Mouse (Mus musculus) layer of hippocampus, postnatal 25 days (tissue): Measurements from ENCODE around the gene Spata33. TPM values are rescaled to one million over a fixed set of nuclear protein-coding genes. Genes with fewer than 3 reads are reported as not detected.
A peak's percentile ranks its signal among the peaks of the same experiment; 100 is the strongest.
"Not testable (repeated sequence)": the region's sequence is repeated elsewhere in the genome, so short reads cannot be mapped to it uniquely, and the experiment has no call there.

Source experiments
- DNase-seq, 2 experiments: peaks; one replicate each; pipeline ENCODE4 v3.0.0; 2022; ENCODE audit warnings: mixed read lengths in 2 of 2, low spot score in 1 of 2; ENCODE audit errors: extremely low spot score in 1 of 2
- total RNA-seq, 2 experiments: library from RNA; stranded (reverse); gene quantifications; 2 replicates each; pipeline ENCODE4 v1.2.3; 2021

Gene Spata33
- 1 to 10 TPM; 6.5 to 7.3 TPM for total RNA-seq

DNA sequence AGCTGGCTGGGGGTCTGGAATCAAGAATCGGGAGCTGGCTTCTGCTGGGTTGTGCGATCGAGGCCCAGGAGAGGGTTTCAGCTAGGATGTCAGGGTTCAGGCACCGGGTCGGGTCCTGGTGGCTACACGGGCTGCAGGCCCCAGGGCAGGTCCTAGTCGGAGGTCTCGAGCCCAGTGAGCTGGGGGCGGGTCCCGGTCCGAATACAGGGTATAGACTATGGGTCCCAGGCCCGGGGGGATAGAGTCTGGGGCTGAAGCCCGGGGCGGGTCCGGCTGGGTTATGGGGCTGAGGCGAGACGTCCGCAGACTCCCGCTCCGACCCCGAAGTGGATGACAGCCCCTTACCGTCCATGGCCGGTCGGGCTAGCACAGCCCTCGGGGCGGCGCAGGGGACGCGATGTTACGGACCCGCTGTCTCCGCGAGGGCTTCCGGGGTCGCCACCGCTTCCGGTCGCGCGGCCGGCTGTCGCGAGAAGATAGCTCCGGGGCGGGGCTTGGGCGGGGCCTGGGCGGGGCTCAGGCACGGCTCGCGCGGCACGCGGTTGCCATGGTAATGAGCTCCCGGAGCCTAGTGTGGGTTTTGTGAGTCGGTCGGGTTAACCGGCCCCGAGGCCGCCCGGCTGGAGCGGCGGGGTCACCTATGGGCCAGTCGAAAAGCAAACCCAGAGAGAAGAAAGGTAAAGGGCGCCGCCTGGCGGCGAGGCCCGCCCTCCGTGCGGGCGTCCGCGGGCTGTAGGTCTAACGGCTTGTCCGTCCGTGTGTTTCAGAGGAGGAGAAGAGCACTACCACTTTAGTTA lies at the start of gene Spata33, which contains the start of gene Chmp1a:
Gene Spata33 (plus strand): TSS at position 512 of the 797 bp plus-strand sequence.
Gene Chmp1a (minus strand): TSS at position 443 of the 797 bp plus-strand sequence.
- peak; percentile 76 to 81 for DNase-seq

DNA sequence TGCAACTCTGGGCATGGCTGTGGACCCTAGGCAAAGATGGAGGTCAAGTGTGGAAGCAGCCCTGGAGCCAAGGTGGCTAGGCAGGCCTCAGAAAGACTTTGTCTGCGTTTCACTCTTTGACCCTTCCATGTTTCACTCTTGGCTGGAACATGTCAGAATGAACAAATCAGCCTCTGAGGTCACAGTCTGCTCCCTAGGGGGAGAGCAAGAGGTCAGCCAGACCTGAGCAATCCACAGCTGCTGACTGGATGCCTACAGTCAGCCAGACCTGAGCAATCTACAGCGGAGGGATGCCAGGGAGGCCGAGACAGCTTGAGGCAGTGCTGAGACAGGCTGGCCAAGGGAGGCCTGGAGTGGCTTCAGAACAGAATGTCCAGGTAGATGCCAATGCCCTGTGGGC lies 31.2 kb upstream of the Spata33 start:
- no peak for DNase-seq

DNA sequence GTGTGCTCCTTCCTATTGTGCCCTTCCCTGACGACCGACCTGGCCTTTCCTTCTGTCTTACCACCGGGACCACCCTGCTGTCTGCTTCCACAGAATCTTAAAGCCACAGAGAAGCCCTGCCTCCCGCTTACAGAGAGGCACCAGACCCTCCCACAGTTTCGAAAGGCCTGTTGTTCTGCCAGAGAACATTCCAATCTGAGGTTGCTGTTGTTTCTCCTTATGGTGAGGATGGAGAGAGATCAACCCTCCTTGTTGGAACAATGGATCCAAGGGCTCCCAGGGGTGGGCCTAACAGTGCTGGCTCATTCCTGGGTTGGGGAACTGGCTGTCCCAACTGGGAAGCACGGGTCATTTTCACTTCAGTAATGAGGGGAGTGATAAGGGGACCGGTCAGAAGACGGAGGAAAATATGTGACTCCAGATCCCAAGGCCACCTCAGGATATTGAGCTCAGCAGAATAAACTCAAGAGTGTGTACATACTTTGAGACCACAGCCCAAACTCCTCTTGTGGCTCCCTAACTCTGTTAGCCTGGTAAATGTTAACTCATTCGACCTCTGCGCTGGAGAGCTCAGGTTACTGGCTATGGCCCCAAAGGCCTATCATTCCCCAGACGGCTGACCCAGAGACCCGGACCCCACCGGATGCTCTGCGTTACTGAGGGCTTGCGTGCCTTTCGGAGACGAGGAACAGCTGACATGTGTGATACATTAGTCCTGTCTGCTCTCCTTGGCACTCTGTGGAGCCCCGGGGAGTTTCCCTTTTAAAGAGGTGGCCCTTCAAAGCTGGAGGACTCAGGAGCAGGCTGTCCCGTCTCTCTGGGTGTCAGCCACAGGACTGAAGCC lies 26.8 kb upstream of the Spata33 start, which contains the start of gene Dpep1:
Gene Dpep1 (plus strand): TSS at position 677 of the 844 bp plus-strand sequence.
- no peak for DNase-seq

DNA sequence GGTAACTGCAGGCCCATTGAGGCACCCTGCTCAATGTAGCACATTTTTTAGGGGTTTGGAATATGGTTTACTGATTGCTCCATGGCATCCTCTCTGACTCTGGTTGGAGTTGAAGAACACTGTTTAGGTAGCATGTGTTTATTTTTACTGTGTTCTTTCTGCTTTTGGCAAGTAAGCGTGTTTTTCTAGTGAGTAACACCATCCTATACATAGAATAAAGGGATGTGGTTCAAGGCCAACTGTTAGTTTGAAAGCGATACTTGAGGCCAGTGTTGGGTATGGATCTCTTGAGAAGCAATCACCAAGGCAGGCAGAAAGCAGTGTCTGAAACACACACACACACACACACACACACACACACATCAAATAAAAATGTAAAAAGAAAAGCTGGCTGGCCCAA lies 24.6 kb upstream of the Spata33 start:
- DNase-seq: no peak

DNA sequence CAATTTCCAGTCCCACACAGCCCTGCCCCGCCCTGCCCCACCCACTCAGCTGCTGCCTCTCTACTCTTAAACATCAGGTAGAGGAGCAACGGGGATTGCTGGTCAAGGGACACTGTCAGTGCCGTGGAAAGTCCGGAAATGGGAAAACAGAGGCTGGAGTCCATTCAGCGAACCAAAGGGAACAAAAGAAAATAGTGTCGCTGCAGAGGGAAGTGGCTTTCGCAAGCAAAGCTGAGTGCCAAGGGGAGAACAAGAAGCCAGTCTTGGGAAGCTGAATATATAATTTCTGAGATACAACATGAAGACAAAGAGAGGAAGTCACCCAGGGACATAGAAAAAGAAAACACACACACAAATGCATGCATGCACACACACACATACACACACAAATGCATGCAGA lies 23.8 kb upstream of the Spata33 start:
- no peak for DNase-seq

DNA sequence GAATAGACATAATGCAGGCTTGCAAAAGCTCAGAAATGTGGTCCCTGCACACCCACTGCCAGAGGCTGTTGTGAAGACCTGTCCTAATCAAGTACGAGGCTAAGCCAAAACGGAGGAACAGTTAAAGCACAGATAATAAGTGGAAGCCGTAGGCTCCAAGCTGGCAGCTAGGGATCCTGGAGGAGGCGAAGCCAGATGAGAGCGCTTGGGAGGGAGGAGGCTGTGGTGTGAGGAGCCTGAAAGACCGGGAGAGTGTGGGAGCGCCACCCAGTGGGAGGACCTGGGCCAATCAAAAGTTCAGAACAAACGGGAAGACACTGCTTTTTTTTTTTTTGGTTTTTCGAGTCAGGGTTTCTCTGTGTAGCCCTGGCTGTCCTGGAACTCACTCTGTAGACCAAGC lies 22.0 kb upstream of the Spata33 start:
- peak; percentile 59 to 83 for DNase-seq

DNA sequence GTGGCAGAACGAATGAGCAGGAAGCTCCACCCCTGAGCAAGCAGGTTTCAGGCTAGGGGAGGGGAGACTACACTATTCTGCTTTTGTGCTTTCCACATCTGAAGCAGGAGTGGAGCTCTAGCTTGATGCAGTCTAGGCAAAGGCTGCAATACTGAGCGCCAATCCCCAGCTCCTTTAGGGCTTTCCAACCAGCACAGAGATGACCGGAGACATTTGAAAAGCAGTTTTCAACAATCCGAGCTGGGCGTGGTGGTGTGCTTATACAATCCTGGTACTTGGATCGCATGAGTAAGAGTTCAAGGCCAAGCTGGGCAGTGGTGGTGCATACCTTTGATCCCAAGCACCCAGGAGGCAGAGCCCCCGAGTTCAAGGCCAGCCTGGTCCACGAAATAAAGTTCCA lies 20.7 kb upstream of the Spata33 start:
- no peak for DNase-seq

DNA sequence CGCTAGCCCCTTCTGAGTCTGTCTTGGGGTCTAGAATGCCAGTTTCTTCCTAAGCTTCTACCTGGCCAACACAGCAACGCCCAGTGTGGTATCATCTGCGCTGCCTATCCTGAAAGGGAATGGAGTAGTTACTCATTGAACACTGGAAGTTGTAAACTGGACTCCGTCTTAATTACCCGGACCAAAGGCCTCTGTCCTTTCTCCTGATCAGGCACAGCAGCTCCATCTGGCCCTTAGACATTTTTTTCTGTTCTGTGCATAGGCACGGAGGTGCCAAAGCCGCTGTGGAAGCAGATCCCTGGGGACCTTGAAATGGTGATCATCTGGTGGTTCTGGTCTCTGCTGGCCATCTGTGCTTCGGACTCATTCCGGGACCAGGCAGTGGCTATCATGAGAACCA lies 18.9 kb upstream of the Spata33 start:
- no peak for DNase-seq

DNA sequence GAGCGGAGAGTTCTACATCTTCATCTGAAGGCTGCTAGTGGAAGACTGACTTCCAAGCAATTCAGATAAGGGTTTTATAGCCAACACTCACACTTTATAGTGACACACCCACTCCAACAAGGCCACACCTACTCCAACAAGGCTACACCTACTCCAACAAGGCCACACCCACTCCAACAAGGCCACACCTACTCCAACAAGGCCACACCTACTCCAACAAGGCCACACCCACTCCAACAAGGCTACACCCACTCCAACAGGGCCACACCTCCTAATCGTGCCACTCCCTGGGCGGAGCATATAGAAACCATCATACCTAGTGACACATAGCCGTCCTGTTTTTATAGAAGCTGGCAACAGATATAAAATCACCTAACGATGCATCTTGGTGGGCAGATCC lies 15.6 kb upstream of the Spata33 start:
- not testable (repeated sequence) for DNase-seq

DNA sequence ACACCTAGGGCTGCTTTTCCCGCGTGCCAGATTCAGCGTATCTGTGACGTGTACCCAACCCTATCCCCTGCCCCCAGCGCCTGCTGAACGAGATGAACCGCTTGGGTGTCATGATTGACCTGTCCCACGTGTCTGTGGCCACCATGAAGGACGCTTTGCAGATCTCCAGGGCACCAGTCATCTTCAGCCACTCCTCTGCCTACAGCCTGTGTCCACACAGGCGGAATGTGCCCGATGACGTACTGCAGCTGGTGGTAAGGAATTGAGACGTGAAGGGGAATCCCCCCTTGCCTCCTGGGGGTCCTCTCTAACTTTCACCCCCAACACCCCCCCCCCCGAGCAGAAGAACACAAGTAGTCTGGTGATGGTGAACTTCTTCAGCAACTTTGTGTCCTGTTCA lies 12.8 kb upstream of the Spata33 start:
- no peak for DNase-seq

DNA sequence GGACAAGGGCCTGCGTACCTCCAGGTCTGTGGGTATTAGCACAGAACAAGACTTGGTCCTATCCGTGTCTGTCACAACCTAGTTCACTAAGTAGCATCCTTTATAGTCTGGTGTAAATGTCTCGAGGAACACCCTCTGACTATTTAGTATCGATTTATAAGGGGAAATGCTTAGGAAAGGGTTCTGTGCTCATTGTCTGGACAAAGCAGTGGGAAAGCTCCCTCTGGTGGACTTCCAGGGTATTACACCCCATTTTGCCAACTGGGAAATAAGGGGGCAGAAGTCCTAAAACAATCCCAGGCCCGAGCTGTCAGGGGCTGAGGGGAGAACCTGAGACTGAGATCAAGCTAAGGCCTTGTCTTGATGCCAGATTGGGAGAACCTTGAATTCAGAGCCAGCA lies 10.3 kb upstream of the Spata33 start:
- peak; percentile 59 to 92 for DNase-seq

DNA sequence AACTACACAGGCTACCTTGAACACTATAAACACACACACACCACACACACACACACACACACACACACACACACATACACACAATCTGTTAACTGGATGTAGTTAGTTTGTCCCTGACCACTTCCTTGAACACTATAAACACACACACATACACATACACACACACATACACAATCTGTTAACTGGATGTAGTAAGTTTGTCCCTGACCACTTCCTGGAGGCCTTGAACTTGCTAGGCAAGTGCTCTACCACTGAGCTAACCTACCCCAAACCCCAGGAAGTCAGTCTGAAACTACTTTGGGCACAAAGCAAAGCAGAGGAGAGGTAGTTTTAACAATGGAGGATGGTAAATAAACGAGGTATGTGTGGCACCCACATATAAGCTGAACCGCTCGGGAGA lies 9.1 kb upstream of the Spata33 start:
- no peak for DNase-seq

DNA sequence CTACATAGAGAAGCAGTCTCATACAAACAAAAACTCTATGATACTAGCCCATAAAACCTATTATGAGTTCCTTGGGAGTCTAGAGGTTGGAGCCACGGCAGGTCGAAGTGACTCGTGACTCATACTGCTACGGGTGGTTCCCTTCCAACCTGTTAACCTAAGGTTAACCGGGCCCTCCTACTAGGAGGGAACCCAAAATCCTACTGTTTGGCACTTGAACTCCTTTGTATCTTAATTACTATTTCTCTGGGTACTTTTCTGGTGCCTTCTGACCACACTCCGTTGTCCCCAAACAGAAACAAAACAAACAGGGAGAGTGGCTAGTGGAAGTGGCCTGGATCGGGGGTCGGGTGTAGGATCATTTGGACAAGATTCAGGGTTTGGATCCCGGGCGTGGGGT lies 756 bp upstream of the Spata33 start:
- DNase-seq: no peak

DNA sequence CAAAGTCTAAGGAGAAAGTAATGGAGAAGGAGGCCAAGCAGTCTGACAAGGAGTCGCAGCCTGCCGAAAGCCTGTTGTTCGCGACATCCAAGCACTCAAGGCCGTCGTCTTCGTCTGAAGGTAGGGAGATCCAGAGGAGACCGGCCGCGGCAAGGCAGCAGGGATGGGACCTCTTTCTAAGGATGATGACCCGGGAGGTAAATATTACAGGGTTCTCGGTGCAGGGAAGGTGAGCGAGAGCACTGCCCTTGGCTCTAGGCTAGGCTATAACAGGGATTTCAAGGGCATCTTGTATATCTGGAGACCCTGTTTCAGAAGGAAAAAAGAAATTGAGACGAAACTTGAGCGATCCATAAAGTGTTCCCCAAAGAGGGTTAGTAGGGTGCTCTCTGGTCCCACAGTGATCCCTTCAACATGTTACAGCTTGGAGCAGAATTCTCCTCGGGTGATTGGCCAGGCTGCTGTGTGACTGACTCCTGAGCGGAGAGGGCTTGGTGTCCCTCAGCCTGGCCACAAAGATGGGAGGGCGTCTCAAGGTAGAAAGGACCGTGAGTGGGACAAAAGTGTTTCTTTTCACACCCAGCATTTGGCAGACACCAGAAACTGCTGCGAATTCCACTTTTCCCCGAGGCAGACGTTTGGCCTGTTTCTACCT lies 613 bp downstream of the Spata33 start:
- no peak for DNase-seq

DNA sequence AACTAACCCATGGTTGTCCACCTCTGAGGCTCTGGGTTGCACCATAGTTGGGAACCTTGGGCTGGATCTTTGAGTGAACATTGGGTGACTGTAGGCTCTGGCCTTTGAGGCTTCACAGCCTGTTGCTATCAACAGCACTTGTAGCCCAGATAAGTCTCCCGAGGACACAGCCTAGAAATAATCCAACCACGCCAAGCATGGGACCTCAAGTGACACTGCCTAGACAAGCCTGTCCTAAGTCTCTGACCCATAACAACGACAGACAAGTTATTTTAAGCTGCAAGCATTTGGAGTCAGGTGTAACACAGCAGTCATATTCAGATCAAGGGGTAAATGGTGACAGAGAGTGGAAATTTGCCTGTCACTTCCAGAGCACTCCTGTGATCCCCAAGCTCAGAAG lies 2.8 kb downstream of the Spata33 start:
- DNase-seq: no peak

DNA sequence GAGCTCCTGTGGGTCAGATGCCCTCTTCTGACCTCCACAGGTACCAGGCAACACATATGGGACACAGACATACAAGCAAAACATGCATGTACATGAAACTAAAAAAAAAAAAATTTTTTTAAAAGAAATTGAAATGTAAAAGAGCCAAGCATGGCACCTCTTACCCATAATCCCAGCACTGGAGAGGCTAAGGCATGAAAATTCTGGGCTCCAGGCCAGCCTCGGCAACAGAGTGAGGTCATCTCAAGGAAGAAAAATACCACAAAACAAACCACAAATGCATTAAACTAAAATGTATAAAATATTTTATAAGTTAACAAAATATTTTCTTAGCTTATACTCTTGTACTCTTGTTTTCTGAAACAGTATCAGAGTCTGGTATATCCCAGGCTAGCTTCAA lies 8.3 kb downstream of the Spata33 start:
- DNase-seq: no peak

DNA sequence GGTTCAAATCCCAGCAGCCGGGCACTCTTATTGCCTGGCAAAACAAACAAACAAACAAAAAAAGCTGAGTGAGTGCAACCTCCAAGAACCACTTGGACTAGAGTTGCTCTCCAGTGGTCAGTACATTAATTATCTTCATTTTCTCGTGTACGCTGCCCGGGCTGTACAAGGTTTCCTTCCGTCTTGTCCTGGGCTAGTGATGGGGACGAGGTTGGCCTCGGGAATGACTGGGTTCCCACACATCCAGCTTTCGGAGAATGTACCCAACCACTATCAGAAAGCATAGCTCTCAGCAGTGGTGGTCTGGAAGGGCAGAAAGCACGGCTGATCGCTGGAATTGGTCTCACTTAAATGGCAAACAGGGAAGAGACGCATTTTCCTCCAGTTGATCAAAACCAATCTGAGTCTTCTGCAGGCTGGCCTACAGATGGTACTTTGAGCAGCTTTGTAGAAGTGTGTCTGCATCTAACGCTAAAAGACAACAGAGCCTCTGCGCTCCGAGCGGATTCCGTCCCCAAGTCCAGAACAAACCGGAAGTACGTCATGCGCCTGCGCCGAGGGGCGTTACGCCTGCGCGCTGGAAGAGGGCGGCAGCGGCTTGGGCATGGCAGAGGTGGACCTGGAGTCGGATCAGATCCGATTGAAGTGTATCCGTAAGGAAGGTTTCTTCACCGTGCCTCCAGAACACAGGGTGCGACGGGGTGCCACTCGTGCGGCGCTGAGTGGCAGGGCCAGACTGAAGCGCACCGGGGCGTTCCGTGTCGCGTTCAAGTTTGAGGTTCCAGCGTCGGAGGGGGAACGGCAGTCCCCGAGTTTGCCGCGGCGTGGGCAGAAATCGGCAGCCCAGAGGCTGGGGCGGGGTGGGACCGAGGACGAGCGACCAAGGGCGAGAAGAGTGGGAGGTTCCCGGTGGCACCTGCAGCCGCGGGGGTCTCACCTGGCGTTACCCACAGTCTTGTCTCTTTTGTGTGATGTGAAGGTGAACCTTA lies 11.9 kb downstream of the Spata33 start, which contains the start of gene Cdk10:
Gene Cdk10 (plus strand): TSS at position 565 of the 989 bp plus-strand sequence.
- peak; percentile 92 to 95 for DNase-seq

DNA sequence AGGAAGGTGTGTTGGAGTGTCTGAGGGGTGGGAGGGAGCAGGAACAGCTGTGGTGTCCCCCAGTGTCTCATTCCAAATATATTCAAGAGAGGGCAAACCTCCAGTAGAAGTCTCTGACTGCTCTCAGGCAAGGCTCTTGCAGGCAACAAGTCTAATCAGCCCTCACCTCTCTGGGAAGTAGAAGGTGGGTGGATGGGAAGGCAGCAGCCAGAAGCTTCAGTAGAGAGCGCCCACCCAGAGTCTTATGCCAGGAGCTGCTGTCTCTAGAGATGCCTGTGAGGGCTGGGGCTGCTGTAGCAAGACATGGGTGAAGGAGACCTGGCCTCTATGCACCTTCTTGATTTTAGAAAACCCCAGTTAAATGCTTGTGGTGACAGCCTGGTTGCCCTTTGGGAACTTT lies 15.8 kb downstream of the Spata33 start:
- no peak for DNase-seq

DNA sequence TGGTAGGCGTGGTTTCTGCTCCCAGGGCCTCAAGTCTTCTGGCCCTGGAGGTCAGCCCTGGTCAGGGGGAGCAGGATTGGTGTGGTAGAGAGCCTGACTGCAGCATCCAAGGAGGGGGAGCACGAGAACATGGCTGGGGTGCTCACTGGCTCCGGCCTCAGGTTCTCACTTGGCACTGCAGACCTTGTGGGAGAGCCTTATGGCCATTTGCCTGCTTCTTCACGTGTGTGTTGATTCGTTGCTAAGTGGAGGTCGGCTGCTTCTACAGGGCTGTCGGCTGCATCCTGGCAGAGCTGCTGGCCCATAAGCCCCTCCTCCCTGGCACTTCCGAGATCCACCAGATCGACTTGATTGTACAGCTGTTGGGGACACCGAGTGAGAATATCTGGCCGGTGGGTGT lies 17.7 kb downstream of the Spata33 start:
- not testable (repeated sequence) for DNase-seq

DNA sequence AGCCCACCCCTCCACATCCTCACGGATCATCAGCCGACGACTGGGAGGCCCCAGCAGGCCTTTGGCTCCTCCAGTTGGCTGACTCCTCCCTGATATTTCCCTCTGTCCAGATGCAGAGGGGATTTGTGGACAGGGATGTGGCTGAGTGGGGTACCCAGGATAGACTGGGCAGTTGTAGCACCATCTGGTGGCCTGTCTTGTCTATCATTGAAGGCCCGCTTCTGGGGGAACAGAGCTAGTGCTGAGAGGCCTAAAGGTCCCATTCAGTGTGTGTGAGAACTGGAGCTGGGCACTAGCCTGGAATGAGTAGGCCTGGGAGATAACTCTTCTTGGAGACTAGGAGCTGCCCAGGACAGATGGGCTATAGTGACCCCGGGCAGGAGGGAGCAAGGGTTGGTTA lies 19.1 kb downstream of the Spata33 start:
- no peak for DNase-seq
